28 mouse cellular contexts compared by ENCODE assay signal in the genomic region with DNA sequence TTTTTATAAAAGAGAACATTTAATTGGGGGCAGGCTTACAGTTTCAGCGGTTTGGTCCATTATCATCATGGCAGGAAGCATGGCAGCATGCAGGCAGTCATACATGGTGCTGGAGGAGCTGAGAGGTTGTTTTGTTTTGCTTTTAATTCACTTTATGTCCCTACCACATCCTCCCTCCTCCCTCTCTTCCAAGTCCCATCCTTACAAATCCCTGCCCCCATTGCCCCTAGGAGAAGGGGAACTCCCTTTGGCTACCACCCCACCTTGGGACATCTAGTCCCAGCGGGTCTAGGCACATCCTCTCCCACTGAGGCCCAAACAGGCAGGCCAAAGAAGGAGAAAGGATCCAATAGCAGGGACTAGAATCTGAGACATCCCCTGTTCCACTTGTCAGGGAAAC.
"Had no signal": no experiment of that assay in that cellular context is flagged by ENCODE, and none has a peak within 500 bp of the region (broad histone marks: within the 10 kb centered on the region; RNA-seq: fewer than 3 reads in every experiment).

No protein-coding gene starts in this region.

- H3K4me3 ChIP-seq: embryonic facial prominence, embryonic 10.5 days; embryonic facial prominence, embryonic 12.5 days; embryonic facial prominence, embryonic 13.5 days; embryonic facial prominence, embryonic 15.5 days; erythroblast, embryonic 14.5 days; forebrain, embryonic 10.5 days; forebrain, embryonic 12.5 days; forebrain, embryonic 13.5 days; forebrain, embryonic 15.5 days; gastrocnemius, adult 2 months; heart, adult 2 months had no signal

- H3K9me3 ChIP-seq: embryonic facial prominence, embryonic 10.5 days; embryonic facial prominence, embryonic 12.5 days; embryonic facial prominence, embryonic 13.5 days; embryonic facial prominence, embryonic 15.5 days; forebrain, embryonic 12.5 days; forebrain, embryonic 13.5 days; forebrain, embryonic 15.5 days had no signal

- ATAC-seq: forebrain, embryonic 13.5 days; forebrain, embryonic 14.5 days; forebrain, embryonic 15.5 days; forebrain, embryonic 16.5 days; forebrain, postnatal 0 days had no signal

- H3K27ac ChIP-seq: embryonic facial prominence, embryonic 10.5 days; embryonic facial prominence, embryonic 12.5 days; embryonic facial prominence, embryonic 13.5 days; embryonic facial prominence, embryonic 15.5 days; forebrain, embryonic 10.5 days; forebrain, embryonic 12.5 days; forebrain, embryonic 13.5 days; forebrain, embryonic 15.5 days; gastrocnemius, adult 2 months; heart, adult 2 months had no signal

- DNase-seq: cerebellum, adult 2 months; cerebellum, adult 8-10 months; cerebellum, adult 9-10 months; cerebellum, adult 9-11 months; cerebellum, postnatal 10 days; cerebellum, postnatal 14 days; cerebellum, postnatal 25 days; cerebellum, postnatal 36 days; embryo, embryonic 11 days; forebrain, postnatal 0 days; gastrocnemius, adult 2 months; gastrocnemius, postnatal 10 days; gastrocnemius, postnatal 14 days; gastrocnemius, postnatal 25 days; gastrocnemius, postnatal 36 days; heart, adult 18-20 months; heart, adult 2 months had no signal

- H3K27me3 ChIP-seq: embryonic facial prominence, embryonic 12.5 days; embryonic facial prominence, embryonic 13.5 days; embryonic facial prominence, embryonic 15.5 days; forebrain, embryonic 12.5 days; forebrain, embryonic 13.5 days; forebrain, embryonic 15.5 days had no signal

- H3K4me1 ChIP-seq: forebrain, embryonic 12.5 days; forebrain, embryonic 13.5 days; forebrain, embryonic 15.5 days had no signal

- H3K9ac ChIP-seq: embryonic facial prominence, embryonic 12.5 days; embryonic facial prominence, embryonic 13.5 days; embryonic facial prominence, embryonic 15.5 days; forebrain, embryonic 12.5 days; forebrain, embryonic 13.5 days; forebrain, embryonic 15.5 days; forebrain, postnatal 0 days had no signal

- H3K4me2 ChIP-seq: embryonic facial prominence, embryonic 12.5 days; embryonic facial prominence, embryonic 13.5 days; embryonic facial prominence, embryonic 15.5 days; forebrain, embryonic 12.5 days; forebrain, embryonic 13.5 days; forebrain, embryonic 15.5 days had no signal
